Comparison of ENCODE assay signal across 1 mouse cellular context in genomic region chr4:150011564-150012321, GRCm38 (mm10).
TF ChIP-seq lines count a peak whose summit lies in the region.

No protein-coding gene starts in this region.

TF ChIP-seq in MEL, 35 proteins besides CTCF, POLR2A, EP300 and RAD21 (continued from another document):
- no peak for TF ChIP-seq UBTF (IDR thresholded peaks at IDR 0.05; ENCODE audit: borderline replicate concordance, insufficient read depth, low read depth, low read length)
- no peak for TF ChIP-seq NRF1 (IDR thresholded peaks at IDR 0.05; ENCODE audit: insufficient read depth, low read depth, low read length, poor library complexity, severe bottlenecking)
TF ChIP-seq in MEL: peak in this region for 14.
